Mouse (Mus musculus): ENCODE measurements around the gene Dlg1. TPM values are rescaled to one million over a fixed set of nuclear protein-coding genes. Genes with fewer than 3 reads are reported as not detected.
A peak's percentile ranks its signal among the peaks of the same experiment; 100 is the strongest.
"Not testable (repeated sequence)": the region's sequence is repeated elsewhere in the genome, so short reads cannot be mapped to it uniquely, and the experiment has no call there.

Gene Dlg1
- total RNA-seq, 1 experiment from 2014 or later: 44.3 TPM

- ATAC-seq (replicated peaks; ENCODE audit: low read depth, poor library complexity, severe bottlenecking): peak; percentile 74; the same call in 1 of the 2 replicates
Observed at GRCm38 (mm10) chr16:31724121-31724520, 60.9 kb downstream of the Dlg1 start.

GRCm38 (mm10) chr16:31724818-31725217, 61.6 kb downstream of the Dlg1 start:
- no peak for ATAC-seq (replicated peaks; ENCODE audit: low read depth, poor library complexity, severe bottlenecking)

- not testable (repeated sequence) for ATAC-seq (replicated peaks; ENCODE audit: low read depth, poor library complexity, severe bottlenecking)
Observed at GRCm38 (mm10) chr16:31730971-31731370, 67.7 kb downstream of the Dlg1 start.

- ATAC-seq (replicated peaks; ENCODE audit: low read depth, poor library complexity, severe bottlenecking): no peak
Observed at GRCm38 (mm10) chr16:31737081-31737480, 73.8 kb downstream of the Dlg1 start.

GRCm38 (mm10) chr16:31737761-31738160, 74.5 kb downstream of the Dlg1 start:
- ATAC-seq (replicated peaks; ENCODE audit: low read depth, poor library complexity, severe bottlenecking): no peak

- no peak for ATAC-seq (replicated peaks; ENCODE audit: low read depth, poor library complexity, severe bottlenecking)
Observed at GRCm38 (mm10) chr16:31740271-31740670, 77.0 kb downstream of the Dlg1 start.

- no peak for ATAC-seq (replicated peaks; ENCODE audit: low read depth, poor library complexity, severe bottlenecking)
Observed at GRCm38 (mm10) chr16:31740704-31741103, 77.5 kb downstream of the Dlg1 start.

GRCm38 (mm10) chr16:31750526-31750925, 87.3 kb downstream of the Dlg1 start:
- peak; percentile 68; the same call in 1 of the 2 replicates for ATAC-seq (replicated peaks; ENCODE audit: low read depth, poor library complexity, severe bottlenecking)

- ATAC-seq (replicated peaks; ENCODE audit: low read depth, poor library complexity, severe bottlenecking): peak; percentile 25
Observed at GRCm38 (mm10) chr16:31754172-31755025, 91.2 kb downstream of the Dlg1 start.

GRCm38 (mm10) chr16:31755053-31755452, 91.8 kb downstream of the Dlg1 start:
- 0 out of 2 replicates have a peak, but pooled peaks have one; percentile 32 for ATAC-seq (replicated peaks; ENCODE audit: low read depth, poor library complexity, severe bottlenecking)

GRCm38 (mm10) chr16:31756436-31756835, 93.2 kb downstream of the Dlg1 start:
- no peak for ATAC-seq (replicated peaks; ENCODE audit: low read depth, poor library complexity, severe bottlenecking)

- ATAC-seq (replicated peaks; ENCODE audit: low read depth, poor library complexity, severe bottlenecking): no peak
Observed at GRCm38 (mm10) chr16:31757606-31758005, 94.4 kb downstream of the Dlg1 start.

- ATAC-seq (replicated peaks; ENCODE audit: low read depth, poor library complexity, severe bottlenecking): no peak
Observed at GRCm38 (mm10) chr16:31759416-31759815, 96.2 kb downstream of the Dlg1 start.

- no peak for ATAC-seq (replicated peaks; ENCODE audit: low read depth, poor library complexity, severe bottlenecking)
Observed at GRCm38 (mm10) chr16:31766298-31766697, 103.1 kb downstream of the Dlg1 start.

- no peak for ATAC-seq (replicated peaks; ENCODE audit: low read depth, poor library complexity, severe bottlenecking)
Observed at GRCm38 (mm10) chr16:31766715-31767114, 103.5 kb downstream of the Dlg1 start.

- no peak for ATAC-seq (replicated peaks; ENCODE audit: low read depth, poor library complexity, severe bottlenecking)
Observed at GRCm38 (mm10) chr16:31775924-31776323, 112.7 kb downstream of the Dlg1 start.

- ATAC-seq (replicated peaks; ENCODE audit: low read depth, poor library complexity, severe bottlenecking): no peak
Observed at GRCm38 (mm10) chr16:31781015-31781414, 117.8 kb downstream of the Dlg1 start.

GRCm38 (mm10) chr16:31790056-31790455, 126.8 kb downstream of the Dlg1 start:
- ATAC-seq (replicated peaks; ENCODE audit: low read depth, poor library complexity, severe bottlenecking): no peak

- ATAC-seq (replicated peaks; ENCODE audit: low read depth, poor library complexity, severe bottlenecking): peak; percentile 65
Observed at GRCm38 (mm10) chr16:31803644-31804043, 140.4 kb downstream of the Dlg1 start.

- no peak for ATAC-seq (replicated peaks; ENCODE audit: low read depth, poor library complexity, severe bottlenecking)
Observed at GRCm38 (mm10) chr16:31826049-31826448, 162.8 kb downstream of the Dlg1 start.

- ATAC-seq (replicated peaks; ENCODE audit: low read depth, poor library complexity, severe bottlenecking): no peak
Observed at GRCm38 (mm10) chr16:31830726-31831125, 167.5 kb downstream of the Dlg1 start.
